Mouse (Mus musculus): ENCODE results near the gene Hpcal4. TPM values are rescaled to one million over a fixed set of nuclear protein-coding genes. Genes with fewer than 3 reads are reported as not detected.

Gene Hpcal4
- polyA plus RNA-seq, 1 experiment from 2014 or later = 0.73 TPM

DNA sequence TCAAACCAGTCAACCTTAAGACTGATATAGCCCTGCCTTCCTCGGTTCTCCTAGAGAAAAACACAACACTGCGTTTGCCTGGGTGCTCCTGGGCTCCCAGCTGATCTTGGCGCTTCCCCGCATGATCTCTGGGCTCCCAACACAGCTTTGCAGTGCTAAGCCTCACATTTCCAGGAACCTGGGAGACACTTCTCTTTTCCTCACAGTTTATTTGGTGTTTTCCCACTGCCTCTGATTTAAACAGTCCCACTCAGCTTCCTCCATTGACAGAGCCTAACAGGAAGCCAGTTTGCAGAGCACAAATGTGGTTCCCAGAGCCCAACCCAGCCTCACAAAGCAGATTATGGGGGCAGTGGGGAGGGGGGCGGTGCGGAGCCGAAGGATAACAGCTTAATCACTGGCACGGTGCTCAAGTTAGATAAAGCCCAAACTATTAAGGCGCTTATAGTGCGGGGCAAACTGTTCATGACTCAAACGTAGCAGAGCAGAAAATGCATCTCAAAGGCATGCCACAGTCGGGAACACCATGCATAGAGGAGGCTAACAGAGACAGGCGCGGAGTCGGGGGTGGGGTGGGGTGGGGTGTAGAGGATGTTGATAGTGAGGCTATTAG, 20.6 kb upstream of the Hpcal4 start:
- Histone ChIP-seq H3K9me3 (no peaks in the 10 kb centered on the region; the same call in 1 of the 2 replicates), H3K27ac (no peak overlapping the region), H3K9ac (replicated peaks) (no peak overlapping the region), H3K4me2 (peak overlapping the region; percentile 38), H3K4me3 (replicated peaks) (0 out of 2 replicates have a peak overlapping the region, but pooled peaks have one; percentile 10), H3K27me3 (peaks cover 20% of the 10 kb centered on the region), H3K36me3 (no peaks in the 10 kb centered on the region), H3K4me1 (replicated peaks) (0 out of 2 replicates have a peak, but pooled peaks cover 7% of the 10 kb centered on the region)
- no peak for ATAC-seq (ENCODE audit: insufficient number of reproducible peaks, insufficient read depth, low FRiP score, low TSS enrichment, low read depth)
- WGBS = 18% methylated on average over 15 of the region's 15 CpGs

DNA sequence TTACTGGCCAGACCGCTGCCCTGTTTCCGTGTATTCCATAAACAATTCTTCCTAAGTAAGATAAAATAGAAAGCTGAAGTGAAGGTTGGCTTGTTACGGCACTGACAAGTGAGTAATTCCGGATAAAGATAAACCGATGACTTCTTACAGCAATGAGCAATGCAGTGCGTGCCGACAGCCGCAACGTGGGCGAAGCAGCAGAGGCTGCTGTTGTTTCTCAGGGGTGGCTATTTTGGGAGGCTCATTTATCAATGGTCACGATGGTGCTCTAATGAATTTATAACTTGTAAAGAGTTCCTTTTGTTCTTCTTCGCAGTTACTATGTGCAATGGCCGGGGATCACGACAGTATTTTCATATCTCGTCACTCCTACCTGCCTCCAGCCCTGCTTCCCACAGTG, 18.9 kb upstream of the Hpcal4 start:
- 0 out of 2 replicates have a peak, but pooled peaks cover 7% of the 10 kb centered on the region for H3K4me1 ChIP-seq (replicated peaks)
- peaks cover under 1% of the 10 kb centered on the region; the same call in 1 of the 2 replicates for H3K9me3 ChIP-seq
- H3K27ac ChIP-seq = no peak overlapping the region
- no peak overlapping the region for H3K4me3 ChIP-seq (replicated peaks)
- peaks cover 20% of the 10 kb centered on the region for H3K27me3 ChIP-seq
- 80% methylated on average over 15 of the region's 15 CpGs for WGBS
- ATAC-seq (ENCODE audit: insufficient number of reproducible peaks, insufficient read depth, low FRiP score, low TSS enrichment, low read depth) = no peak
- no peaks in the 10 kb centered on the region for H3K36me3 ChIP-seq
- no peak overlapping the region for H3K9ac ChIP-seq (replicated peaks)
- no peak overlapping the region for H3K4me2 ChIP-seq

DNA sequence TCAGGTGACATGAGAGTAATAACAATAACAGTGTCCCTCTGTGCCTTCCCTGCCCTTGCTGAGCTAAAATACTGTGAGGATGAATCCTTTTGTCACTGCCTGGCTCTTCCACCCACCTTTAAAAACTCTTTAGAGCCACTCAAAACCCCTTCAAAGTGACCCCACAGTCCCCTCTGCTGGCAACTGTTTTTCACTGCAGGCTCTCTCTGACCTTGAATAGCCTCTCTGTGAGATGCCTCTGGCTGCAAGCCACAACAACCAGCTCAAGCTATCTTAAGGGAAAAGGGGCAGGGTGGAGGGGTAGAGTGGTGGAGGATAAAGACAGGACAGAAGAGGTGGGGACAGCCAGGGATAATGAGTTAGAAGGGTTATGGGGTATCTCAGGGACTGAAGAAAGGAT, 11.2 kb upstream of the Hpcal4 start:
- no peak overlapping the region for H3K4me2 ChIP-seq
- H3K27ac ChIP-seq = no peak overlapping the region
- no peak overlapping the region for H3K9ac ChIP-seq (replicated peaks)
- H3K36me3 ChIP-seq = no peaks in the 10 kb centered on the region
- H3K9me3 ChIP-seq = peaks cover 6% of the 10 kb centered on the region; the same call in 1 of the 2 replicates
- no peak for ATAC-seq (ENCODE audit: insufficient number of reproducible peaks, insufficient read depth, low FRiP score, low TSS enrichment, low read depth)
- H3K27me3 ChIP-seq = peaks cover 34% of the 10 kb centered on the region
- H3K4me3 ChIP-seq (replicated peaks) = no peak overlapping the region
- H3K4me1 ChIP-seq (replicated peaks) = no peaks in the 10 kb centered on the region

DNA sequence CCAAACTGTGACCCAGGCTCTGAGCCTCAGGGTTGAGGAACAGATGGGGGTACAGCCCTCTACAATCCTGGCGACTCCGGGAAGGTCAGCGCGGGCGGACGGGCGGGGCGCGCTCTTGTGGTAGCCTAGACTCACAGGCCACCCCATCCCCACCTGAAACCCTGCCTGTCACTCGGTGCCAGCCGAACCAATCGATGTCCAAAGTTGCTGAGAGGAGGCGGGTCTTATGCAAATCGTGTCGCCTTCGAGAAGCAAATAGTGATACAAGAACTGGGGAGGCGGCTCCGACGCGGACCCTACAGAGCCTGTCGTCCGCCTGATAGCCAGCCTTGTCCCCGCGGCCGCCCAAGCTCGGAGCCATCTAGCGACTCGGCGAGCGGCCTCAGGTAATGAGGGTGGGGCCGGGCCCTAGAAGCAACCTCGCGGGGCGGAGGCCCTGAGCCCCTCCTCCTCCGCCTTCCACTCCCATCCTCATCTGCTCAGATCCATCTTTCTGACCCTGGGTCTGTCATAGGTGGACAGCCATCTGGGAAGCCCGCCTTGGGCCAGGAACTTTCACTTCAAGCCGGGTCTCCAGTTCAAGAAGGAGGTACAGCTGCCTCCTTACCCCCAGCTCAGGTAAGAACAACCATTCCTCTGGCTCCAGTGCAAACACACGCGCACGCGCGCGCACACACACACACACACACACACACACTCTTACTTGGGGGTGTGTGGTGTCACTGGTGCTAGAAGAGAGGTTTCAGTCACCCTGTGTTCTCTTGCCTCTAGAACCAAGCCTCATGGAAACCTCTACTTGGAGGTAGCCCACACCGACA, 421 bp downstream of the Hpcal4 start:
- peak overlapping the region; percentile 46 for H3K4me3 ChIP-seq (replicated peaks)
- H3K27ac ChIP-seq = no peak overlapping the region
- H3K9ac ChIP-seq (replicated peaks) = peak overlapping the region; percentile 5; the same call in 1 of the 2 replicates
- H3K4me1 ChIP-seq (replicated peaks) = peaks cover 16% of the 10 kb centered on the region
- WGBS = 11% methylated on average over 44 of the region's 44 CpGs
- H3K4me2 ChIP-seq = peak overlapping the region; percentile 72
- no peaks in the 10 kb centered on the region for H3K9me3 ChIP-seq
- ATAC-seq (ENCODE audit: insufficient number of reproducible peaks, insufficient read depth, low FRiP score, low TSS enrichment, low read depth) = peak; percentile 83
- H3K27me3 ChIP-seq = peaks cover 91% of the 10 kb centered on the region
- no peaks in the 10 kb centered on the region for H3K36me3 ChIP-seq

DNA sequence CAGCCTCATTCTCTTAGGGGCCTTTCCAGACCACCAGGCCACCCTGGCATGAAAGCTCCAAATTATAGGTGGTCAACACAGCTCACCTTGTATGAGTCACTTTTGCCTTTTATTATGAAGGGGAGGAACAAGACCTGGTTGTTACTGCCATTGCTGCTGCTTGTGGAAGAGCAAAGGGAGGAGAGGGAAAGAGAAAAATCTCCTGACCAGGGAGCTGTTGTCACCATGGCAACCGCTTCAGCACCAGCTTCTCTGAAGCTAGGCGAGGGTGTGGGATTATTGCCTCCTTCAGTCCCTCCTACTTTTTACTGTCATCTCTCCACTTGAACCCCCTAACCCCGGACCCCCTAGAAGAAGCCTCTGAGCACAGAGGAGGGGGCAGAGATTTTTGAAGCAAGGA, 1.8 kb downstream of the Hpcal4 start:
- H3K4me1 ChIP-seq (replicated peaks) = peaks cover 16% of the 10 kb centered on the region
- H3K4me2 ChIP-seq = no peak overlapping the region
- no peaks in the 10 kb centered on the region for H3K36me3 ChIP-seq
- WGBS = 31% methylated on average over 3 of the region's 3 CpGs
- H3K27me3 ChIP-seq = peaks cover 82% of the 10 kb centered on the region
- no peak overlapping the region for H3K9ac ChIP-seq (replicated peaks)
- H3K9me3 ChIP-seq = no peaks in the 10 kb centered on the region
- H3K27ac ChIP-seq = no peak overlapping the region
- no peak overlapping the region for H3K4me3 ChIP-seq (replicated peaks)
- ATAC-seq (ENCODE audit: insufficient number of reproducible peaks, insufficient read depth, low FRiP score, low TSS enrichment, low read depth) = no peak

DNA sequence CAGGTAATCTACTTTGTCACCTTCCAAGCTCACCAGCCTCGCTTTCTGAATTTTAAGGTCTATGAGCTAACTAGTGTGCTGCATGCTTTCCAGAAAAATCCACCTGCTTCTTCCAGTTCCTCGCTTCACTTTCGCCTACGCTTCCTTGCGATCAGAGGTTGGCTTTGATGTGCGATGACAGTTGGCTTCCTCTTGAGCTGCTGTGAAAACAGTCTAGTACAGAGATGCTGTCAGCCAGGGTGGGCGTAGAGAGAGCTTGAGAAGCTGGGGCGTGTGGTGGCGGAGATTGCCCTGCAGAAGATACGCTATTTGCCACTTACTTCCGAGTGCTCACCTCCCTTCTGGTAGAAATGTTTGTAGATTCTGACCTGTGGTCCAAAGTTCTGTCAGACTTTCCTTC, 9.3 kb downstream of the Hpcal4 start:
- Histone ChIP-seq H3K9ac (replicated peaks) (no peak overlapping the region), H3K4me3 (replicated peaks) (no peak overlapping the region), H3K4me2 (no peak overlapping the region), H3K27ac (no peak overlapping the region), H3K27me3 (peaks cover 49% of the 10 kb centered on the region), H3K4me1 (replicated peaks) (no peaks in the 10 kb centered on the region), H3K9me3 (no peaks in the 10 kb centered on the region), H3K36me3 (no peaks in the 10 kb centered on the region)
- ATAC-seq (ENCODE audit: insufficient number of reproducible peaks, insufficient read depth, low FRiP score, low TSS enrichment, low read depth) = no peak
- WGBS = 84% methylated on average over 11 of the region's 11 CpGs

DNA sequence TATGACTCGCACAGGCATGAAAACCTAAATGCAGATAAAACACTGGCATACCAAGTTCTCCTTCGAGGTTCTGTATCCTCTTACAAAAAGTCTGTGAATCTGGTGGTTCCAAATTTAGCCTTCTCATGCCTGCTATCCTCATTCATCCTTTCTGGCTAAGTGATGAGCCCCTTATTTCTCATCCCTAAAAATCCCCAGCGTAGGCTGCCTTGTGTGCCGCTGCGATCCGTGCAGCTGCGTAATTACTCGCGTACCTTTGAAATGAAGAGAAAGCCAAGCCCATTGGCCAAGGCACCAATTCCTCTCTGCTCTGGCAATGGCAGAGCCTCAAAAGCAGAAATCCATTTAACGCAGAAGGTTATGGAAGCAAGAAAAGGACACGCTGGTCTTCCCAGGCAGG, 10.8 kb downstream of the Hpcal4 start:
- peaks cover 52% of the 10 kb centered on the region for H3K27me3 ChIP-seq
- H3K36me3 ChIP-seq = no peaks in the 10 kb centered on the region
- ATAC-seq (ENCODE audit: insufficient number of reproducible peaks, insufficient read depth, low FRiP score, low TSS enrichment, low read depth) = no peak
- H3K9me3 ChIP-seq = no peaks in the 10 kb centered on the region
- no peak overlapping the region for H3K27ac ChIP-seq
- H3K9ac ChIP-seq (replicated peaks) = no peak overlapping the region
- H3K4me3 ChIP-seq (replicated peaks) = no peak overlapping the region
- no peak overlapping the region for H3K4me2 ChIP-seq
- WGBS = 88% methylated on average over 11 of the region's 11 CpGs
- no peaks in the 10 kb centered on the region for H3K4me1 ChIP-seq (replicated peaks)

DNA sequence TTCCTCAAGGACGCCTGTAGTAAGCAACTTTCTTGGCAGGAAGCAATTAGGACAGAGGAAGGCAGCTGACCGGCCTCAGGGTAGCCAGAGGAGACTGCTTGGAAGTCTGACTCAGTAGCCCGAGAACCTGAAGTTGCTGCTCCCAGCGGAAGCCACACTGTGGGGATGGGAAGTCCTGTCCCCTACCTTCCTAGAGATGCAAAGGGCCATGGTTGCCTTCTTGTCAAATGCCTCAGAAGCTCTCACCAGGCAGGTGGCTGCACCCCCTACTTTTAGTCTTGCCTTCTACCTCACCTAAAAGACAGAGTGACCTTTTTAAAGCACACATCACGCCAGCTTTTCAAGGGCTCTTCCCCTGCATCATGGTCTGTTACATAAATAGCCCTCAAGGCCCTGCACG, 13.7 kb downstream of the Hpcal4 start:
- Histone ChIP-seq H3K27ac (no peak overlapping the region), H3K27me3 (peaks cover 68% of the 10 kb centered on the region), H3K9ac (replicated peaks) (no peak overlapping the region), H3K4me1 (replicated peaks) (peaks cover 10% of the 10 kb centered on the region), H3K9me3 (no peaks in the 10 kb centered on the region), H3K36me3 (no peaks in the 10 kb centered on the region), H3K4me3 (replicated peaks) (no peak overlapping the region), H3K4me2 (no peak overlapping the region)
- 48% methylated on average over 6 of the region's 6 CpGs for WGBS
- no peak for ATAC-seq (ENCODE audit: insufficient number of reproducible peaks, insufficient read depth, low FRiP score, low TSS enrichment, low read depth)

DNA sequence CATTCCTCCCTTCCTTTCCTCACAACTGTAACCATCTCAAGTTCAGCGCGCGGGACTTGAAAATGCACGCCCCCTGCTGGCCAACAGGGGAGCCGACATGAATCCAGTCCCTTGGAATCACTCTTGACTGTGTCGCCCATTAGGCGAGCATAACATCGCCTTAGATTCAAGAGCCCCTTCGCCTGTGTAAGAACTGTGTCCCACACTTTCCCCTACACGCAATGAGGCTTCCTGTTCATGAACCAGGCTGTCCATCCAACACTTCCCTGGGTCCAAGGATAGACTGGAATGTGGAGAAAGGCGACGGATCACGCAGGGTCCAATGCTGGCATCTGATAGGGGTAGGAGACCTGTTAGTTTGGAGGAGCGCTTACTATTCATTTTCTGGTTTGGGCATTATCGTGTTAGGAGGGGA, 17.8 kb downstream of the Hpcal4 start:
- no peak overlapping the region; the same call in 1 of the 2 replicates for H3K9ac ChIP-seq (replicated peaks)
- WGBS = 2% methylated on average over 15 of the region's 15 CpGs

DNA sequence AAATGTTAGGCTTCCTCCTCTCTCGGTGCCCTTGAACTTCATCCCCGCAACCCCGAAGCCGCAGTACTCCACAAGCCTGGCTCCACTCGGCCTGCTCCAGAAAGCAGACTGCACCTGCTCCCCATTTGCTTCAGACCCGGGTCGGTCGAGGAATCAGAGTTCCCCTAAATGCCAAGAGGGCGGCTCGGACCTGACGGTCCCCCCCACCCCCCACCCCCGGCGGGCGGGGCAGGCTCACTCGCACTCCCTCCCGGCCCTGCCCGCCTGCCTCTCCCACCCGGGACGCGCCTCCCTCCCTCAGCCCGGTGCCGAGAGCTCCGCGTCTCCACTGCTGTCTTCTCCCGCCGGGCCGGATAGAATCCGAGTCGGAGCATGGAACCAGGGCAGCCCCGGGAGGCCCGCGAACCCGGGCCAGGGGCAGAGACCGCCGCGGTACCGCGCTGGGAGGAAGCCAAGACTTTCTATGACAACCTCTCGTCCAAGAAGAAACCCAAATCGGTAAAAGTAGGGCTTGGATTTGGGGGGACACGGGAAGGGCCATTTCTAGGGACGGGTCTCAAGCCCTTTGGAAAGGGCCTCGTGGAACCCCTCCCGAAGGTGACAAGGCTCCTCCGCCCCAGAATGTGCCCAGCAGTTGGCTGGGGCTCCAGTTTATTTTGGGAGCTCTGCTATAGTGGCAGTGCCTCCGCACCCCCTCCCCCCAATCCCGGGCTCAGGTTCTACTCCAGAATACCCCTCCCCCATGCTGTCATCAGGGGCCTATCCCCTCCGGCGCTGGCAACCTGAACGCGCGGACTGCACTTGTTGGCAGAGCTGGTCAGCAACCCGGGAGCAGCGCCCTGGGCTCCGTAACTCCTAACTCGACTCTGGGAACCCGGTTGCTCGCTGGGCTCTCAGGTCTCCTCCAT, 18.4 kb downstream of the Hpcal4 start, which contains the start of gene Nt5c1a:
Gene Nt5c1a, plus strand, starts transcription at position 319 of the 908 bp plus-strand sequence.
- H3K9ac ChIP-seq (replicated peaks) = peak within 1 kb of the TSS; percentile 51
- peak within 1 kb of the TSS; percentile 40 for H3K4me3 ChIP-seq (replicated peaks)
- peak; percentile 40; the same call in 1 of the 2 replicates for ATAC-seq (ENCODE audit: insufficient number of reproducible peaks, insufficient read depth, low FRiP score, low TSS enrichment, low read depth)
- H3K36me3 ChIP-seq = no peaks in the 10 kb centered on the region
- peaks cover 70% of the 10 kb centered on the region for H3K27me3 ChIP-seq
- H3K4me2 ChIP-seq = peak within 1 kb of the TSS; percentile 77
- WGBS = 1% methylated on average over 58 of the region's 58 CpGs
- H3K27ac ChIP-seq = no peak within 1 kb of the TSS
- no peaks in the 10 kb centered on the region for H3K9me3 ChIP-seq
- H3K4me1 ChIP-seq (replicated peaks) = peaks cover 13% of the 10 kb centered on the region

More for the DNA sequence above, 17.8 kb downstream of the Hpcal4 start:
- Histone ChIP-seq H3K36me3 (no peaks in the 10 kb centered on the region), H3K9me3 (no peaks in the 10 kb centered on the region), H3K4me3 (replicated peaks) (peak overlapping the region; percentile 40), H3K4me2 (peak overlapping the region; percentile 77), H3K27ac (no peak overlapping the region), H3K4me1 (replicated peaks) (peaks cover 13% of the 10 kb centered on the region), H3K27me3 (peaks cover 71% of the 10 kb centered on the region)
- peak; percentile 30; the same call in 1 of the 2 replicates for ATAC-seq (ENCODE audit: insufficient number of reproducible peaks, insufficient read depth, low FRiP score, low TSS enrichment, low read depth)

DNA sequence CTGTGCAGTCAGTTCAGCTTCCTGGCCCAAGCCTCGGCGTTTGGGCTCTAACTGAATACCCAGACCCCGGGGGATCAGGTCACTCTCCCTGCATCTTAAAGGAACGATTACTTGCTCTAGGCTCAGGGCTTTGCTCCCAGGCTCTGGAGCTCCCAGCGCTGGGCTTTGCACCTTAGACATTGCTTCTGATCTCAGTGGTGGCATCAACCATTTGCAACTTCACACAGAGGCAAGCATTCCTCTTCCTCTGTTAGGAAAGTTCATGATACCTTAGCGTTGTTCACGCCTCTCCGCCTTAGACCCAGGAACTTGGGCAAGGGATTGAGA, 19.0 kb downstream of the Hpcal4 start:
- H3K27ac ChIP-seq = no peak overlapping the region
- H3K27me3 ChIP-seq = peaks cover 67% of the 10 kb centered on the region
- H3K36me3 ChIP-seq = no peaks in the 10 kb centered on the region
- 11% methylated on average over 8 of the region's 8 CpGs for whole genome bisulfite sequencing
- ATAC-seq (ENCODE audit: insufficient number of reproducible peaks, insufficient read depth, low FRiP score, low TSS enrichment, low read depth) = no peak
- no peaks in the 10 kb centered on the region for H3K9me3 ChIP-seq
- H3K4me2 ChIP-seq = peak overlapping the region; percentile 77
- peaks cover 13% of the 10 kb centered on the region for H3K4me1 ChIP-seq (replicated peaks)
- H3K9ac ChIP-seq (replicated peaks) = peak overlapping the region; percentile 51
- peak overlapping the region; percentile 40 for H3K4me3 ChIP-seq (replicated peaks)

All from limb, embryonic 12.5 days (tissue).